Mouse (Mus musculus): ENCODE data around the gene A730061H03Rik. TPM values are rescaled to one million over a fixed set of nuclear protein-coding genes. Genes with fewer than 3 reads are reported as not detected.
A peak's percentile ranks its signal among the peaks of the same experiment; 100 is the strongest.

The A730061H03Rik gene
- total RNA-seq, 2 experiments from 2014 or later, result 0.89 TPM; not detected in 1

DNA sequence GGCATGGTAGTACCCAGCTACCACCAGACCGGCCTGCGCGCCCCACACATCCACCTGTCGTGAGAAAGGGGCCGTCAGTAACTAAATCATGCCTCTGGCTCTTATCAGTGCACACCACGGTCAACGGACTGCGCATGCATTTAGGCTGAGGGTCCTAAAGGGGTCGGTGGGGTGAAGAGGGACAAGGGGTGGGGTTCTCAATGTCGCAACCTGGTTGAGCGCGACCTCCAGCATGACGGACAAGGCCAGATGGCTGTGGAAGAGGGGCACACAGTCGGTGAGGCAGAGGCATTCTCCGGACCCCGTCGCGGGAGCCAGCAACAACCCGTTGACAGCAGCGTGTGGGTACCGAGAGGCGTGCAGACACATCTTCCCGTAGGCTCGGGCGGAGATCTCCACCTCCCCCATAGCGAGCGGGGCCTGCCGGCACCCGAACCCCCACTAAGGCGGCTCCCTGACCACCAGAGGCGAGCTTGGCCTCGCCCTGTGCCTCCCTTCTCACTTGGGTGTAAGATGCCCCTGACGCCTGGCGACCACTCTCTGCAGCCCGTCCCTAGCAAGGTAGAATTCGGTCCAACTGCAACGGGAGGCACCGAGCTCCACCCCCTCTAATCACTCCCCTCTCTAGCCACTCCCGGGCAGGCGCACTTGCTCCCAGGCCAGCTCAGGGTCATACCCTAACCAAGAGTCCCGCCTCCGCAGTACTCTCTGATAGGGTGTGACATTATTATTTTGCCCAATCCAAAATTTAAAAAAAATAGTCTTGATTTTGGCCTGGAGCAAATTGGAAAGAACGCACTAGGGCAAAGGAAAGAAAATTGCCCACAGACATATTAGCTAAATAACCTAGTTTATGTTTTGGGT lies 24.7 kb upstream of the A730061H03Rik start, which contains the start of gene Emc9:
Gene Emc9 (minus strand): TSS at position 601 of the 864 bp plus-strand sequence.
- peak; percentile 63 to 68 for DNase-seq (ENCODE audit: low spot score in 2 of 2)
- intact Hi-C loops (cut with DNase I), result no loop called here

GRCm38 (mm10) chr14:55584303-55584701 lies 24.1 kb upstream of the A730061H03Rik start:
- intact Hi-C loops (cut with DNase I), result no loop called here
- no peak for DNase-seq (ENCODE audit: low spot score in 2 of 2)

GRCm38 (mm10) chr14:55581981-55582681 lies 21.9 kb upstream of the A730061H03Rik start:
- intact Hi-C loops (cut with DNase I), result no loop called here

GRCm38 (mm10) chr14:55580731-55581130 lies 20.5 kb upstream of the A730061H03Rik start:
- intact Hi-C loops (cut with DNase I), result no loop called here
- DNase-seq (ENCODE audit: low spot score in 2 of 2), result no peak

More at GRCm38 (mm10) chr14:55581981-55582681, 21.9 kb upstream of the A730061H03Rik start:
- no peak for DNase-seq (ENCODE audit: low spot score in 2 of 2)

- intact Hi-C loops (cut with DNase I), result loop anchor here (2.0 kb wide), 1 partner anchor 19 kb away; the partner anchor contains the start of genes A730061H03Rik and Dcaf11
- DNase-seq (ENCODE audit: low spot score in 2 of 2), result no peak
Observed at GRCm38 (mm10) chr14:55579511-55580496, 19.6 kb upstream of the A730061H03Rik start.

GRCm38 (mm10) chr14:55578668-55579269 lies 18.6 kb upstream of the A730061H03Rik start:
- intact Hi-C loops (cut with DNase I), result loop anchor here (2.0 kb wide), 1 partner anchor 18 kb away; the partner anchor contains the start of genes A730061H03Rik and Dcaf11
- no peak for DNase-seq (ENCODE audit: low spot score in 2 of 2)

DNA sequence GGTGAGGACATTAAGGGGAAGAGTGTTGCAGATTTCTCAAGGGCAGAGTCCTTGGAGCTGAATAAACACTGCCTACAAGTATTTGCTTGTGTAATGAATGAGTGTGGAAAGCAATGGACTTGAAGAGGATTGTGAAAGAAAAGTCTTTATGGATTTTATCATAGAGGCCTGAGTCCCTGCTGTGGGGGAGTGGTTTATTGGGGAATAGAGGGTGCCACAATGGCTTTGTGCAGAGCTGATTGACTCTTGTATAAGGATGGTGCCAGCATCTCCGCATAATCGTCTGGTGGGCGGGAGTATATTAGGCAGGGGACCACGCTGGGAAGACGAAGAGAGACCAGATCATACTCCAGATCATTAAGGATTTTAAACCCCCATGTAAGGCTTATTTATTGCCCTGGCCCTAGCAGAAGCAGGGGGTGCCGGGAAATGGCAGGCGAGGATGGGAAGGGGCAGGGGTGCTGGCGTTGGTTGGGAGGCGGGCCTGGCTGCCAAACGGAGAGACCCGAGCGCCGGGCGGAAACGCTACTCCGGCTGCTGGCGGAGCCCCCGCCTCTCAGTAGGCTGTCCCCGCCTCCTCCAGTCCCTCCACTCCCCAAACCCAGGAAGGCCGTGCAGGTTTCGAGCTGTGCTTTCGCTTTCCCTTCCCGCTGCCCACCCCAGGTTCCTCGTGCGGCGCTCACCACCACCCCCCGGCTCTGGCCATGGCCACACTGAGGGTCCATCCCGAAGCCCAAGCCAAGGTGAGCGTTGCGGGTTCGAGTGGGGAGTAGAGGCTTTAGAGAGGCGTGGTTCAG lies 17.9 kb upstream of the A730061H03Rik start, which contains the start of gene Psme1:
Gene Psme1 (plus strand): TSS at position 253 of the 797 bp plus-strand sequence.
- peak; percentile 67 to 70 for DNase-seq (ENCODE audit: low spot score in 2 of 2)
- intact Hi-C loops (cut with DNase I), result loop anchor here (2.0 kb wide), 1 partner anchor 17 kb away; the partner anchor contains the start of genes A730061H03Rik and Dcaf11

DNA sequence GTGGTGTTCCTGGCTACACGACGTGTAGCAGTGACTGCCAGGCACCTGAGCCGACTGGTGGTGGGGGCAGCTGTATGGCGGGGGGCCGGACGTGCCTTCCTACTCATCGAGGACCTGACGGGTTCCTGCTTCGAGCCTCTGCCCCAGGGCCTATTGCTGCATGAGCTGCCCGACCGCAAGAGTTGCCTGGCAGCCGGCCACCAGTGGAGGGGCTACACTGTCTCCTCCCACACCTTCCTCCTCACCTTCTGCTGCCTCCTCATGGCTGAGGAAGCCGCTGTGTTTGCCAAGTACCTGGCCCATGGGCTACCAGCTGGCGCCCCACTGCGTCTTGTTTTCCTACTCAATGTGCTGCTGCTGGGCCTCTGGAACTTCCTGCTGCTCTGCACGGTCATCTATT lies 16.2 kb upstream of the A730061H03Rik start:
- DNase-seq (ENCODE audit: low spot score in 2 of 2), result no peak
- intact Hi-C loops (cut with DNase I), result no loop called here

DNA sequence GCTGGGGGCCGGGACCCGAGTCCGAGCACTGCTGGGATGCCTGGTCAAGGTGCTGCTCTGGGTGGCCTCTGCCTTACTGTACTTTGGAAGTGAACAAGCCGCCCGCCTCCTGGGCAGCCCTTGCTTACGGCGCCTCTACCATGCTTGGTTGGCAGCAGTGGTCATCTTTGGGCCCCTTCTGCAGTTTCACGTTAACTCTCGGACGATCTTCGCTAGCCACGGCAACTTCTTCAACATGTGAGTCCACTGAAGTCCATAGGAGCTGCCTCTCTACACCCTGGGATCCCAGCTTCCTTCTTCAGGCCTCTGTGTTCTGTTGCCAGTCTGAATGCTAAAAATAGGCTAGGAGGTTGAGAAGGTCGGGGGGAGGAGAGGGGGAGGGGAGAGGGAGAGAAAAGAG lies 15.5 kb upstream of the A730061H03Rik start:
- intact Hi-C loops (cut with DNase I), result no loop called here

DNA sequence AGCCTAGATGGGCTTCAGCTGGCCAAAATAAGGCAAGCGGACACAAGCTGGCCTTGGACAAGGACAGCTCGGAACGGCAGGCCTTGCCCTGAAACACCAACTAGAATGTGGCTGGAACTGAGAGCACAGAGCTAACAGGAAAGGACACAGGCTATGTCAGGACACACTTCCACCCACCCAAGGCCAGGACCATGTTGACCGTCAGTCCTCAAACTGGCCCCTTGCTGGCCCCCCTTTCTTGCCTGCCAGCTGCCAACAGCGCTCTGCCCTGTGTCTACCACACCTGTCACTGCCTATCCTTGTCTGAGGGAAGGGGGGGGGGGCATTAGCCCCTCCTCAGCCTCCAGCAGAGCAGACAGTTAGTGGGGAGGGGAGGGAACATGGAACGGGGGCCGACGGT lies 15.1 kb upstream of the A730061H03Rik start, which contains the start of gene Fitm1:
Gene Fitm1 (plus strand): TSS at position 316 of the 400 bp plus-strand sequence.
- intact Hi-C loops (cut with DNase I), result no loop called here
- no peak for DNase-seq (ENCODE audit: low spot score in 2 of 2)

More for the DNA sequence above, 15.5 kb upstream of the A730061H03Rik start:
- DNase-seq (ENCODE audit: low spot score in 2 of 2), result no peak

DNA sequence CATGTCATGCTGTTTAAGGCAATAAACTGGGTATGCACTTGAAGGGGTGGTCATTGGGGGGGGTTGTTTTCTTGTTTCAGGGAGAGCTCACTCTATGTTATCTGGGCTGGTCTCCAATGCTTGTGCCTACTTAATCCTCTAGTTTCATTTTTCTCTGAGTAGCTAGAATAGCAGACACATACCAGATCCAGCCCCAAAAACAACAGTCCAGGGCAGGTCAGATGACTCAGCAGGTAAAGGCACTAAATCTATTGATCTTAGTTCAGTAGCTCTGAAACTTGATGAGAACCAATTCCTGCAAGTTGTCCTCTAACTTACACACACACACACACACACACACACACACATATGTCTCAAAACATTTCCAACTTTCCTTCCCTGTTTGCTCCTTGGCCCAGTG lies 11.6 kb upstream of the A730061H03Rik start:
- intact Hi-C loops (cut with DNase I), result no loop called here
- DNase-seq (ENCODE audit: low spot score in 2 of 2), result no peak

- no peak for DNase-seq (ENCODE audit: low spot score in 2 of 2)
- intact Hi-C loops (cut with DNase I), result no loop called here
Observed at GRCm38 (mm10) chr14:55570588-55570987, 10.4 kb upstream of the A730061H03Rik start.

- intact Hi-C loops (cut with DNase I), result no loop called here
- DNase-seq (ENCODE audit: low spot score in 2 of 2), result no peak
Observed at GRCm38 (mm10) chr14:55567496-55567895, 7.3 kb upstream of the A730061H03Rik start.

DNA sequence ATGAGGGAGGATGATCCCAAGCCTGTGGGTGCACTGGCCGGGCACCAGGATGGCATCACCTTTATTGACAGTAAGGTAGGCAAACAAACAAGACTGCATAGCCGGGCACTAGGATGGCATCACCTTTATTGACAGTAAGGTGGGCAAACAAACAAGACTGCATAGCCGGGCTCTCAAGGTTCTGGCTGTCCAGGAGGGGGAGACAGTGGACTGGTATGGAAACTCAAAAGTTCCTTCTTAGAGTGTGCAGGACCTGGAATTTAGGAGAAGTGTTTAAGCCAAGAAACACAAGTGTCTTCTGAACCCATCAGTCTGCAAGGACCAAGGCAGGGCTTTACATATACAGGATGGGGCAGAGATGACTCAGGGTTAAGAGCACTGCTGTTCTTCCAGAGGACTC lies 5.5 kb upstream of the A730061H03Rik start:
- intact Hi-C loops (cut with DNase I), result no loop called here
- DNase-seq (ENCODE audit: low spot score in 2 of 2), result no peak

DNA sequence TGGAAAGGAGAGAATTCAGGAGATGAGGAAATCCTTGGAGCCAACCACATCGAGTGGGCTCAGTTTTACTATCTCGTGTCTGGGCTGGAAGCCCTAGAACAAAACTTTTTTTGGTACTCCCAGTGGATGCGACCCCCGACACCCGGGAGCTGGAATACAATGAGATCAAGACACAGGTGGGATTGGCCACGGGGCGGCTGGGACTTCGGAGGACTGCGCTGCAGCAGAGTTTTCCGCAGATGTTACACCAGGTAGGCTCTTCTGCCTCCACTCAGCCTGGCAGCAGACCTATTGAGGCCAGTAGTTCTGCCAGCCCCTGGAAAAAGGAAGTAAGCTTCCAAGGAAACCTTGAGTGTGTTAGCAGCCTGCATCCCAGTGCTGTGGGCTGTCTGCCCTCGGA lies 3.0 kb upstream of the A730061H03Rik start:
- intact Hi-C loops (cut with DNase I), result no loop called here
- DNase-seq (ENCODE audit: low spot score in 2 of 2), result no peak

GRCm38 (mm10) chr14:55561860-55562259 lies 1.7 kb upstream of the A730061H03Rik start:
- DNase-seq (ENCODE audit: low spot score in 2 of 2), result no peak
- intact Hi-C loops (cut with DNase I), result loop anchor here (2.0 kb wide), 1 partner anchor 17 kb away; the partner anchor contains the start of gene Psme1

DNA sequence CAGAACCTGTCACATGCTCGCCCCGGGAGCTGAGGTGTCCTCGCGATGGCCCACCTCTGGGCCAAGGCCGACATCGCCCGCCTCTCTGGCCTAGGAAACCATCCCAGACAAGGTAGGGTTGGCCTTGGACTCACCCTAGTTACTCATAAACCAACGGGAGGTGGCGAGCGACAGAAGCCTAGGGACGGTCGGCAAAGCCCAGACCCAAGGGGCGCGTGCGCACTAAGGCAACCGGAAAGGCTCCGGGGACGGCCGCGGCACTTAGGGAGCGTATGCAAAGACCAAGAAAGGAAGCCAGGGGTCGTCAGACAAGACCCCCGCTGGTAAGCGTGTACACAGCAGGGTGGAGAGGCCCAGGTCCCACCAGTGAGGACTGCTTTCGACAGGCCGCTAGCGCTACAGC lies 406 bp downstream of the A730061H03Rik start, which contains the start of gene Dcaf11:
Gene Dcaf11 (plus strand): TSS at position 208 of the 403 bp plus-strand sequence.
- intact Hi-C loops (cut with DNase I), result loop anchor here (2.0 kb wide), 1 partner anchor 19 kb away; the partner anchor contains the start of gene Psme1
- DNase-seq (ENCODE audit: low spot score in 2 of 2), result peak; percentile 87 to 93
